Mouse (Mus musculus): ENCODE data around the gene F3.

F3 gene

GRCm38 (mm10) chr3:121706087-121706486 lies 17.2 kb upstream of the F3 start:
- no peak for DNase-seq (ENCODE audit: extremely low read depth, low read depth, low spot score)

- no peak for DNase-seq (ENCODE audit: extremely low read depth, low read depth, low spot score)
These were observed 16.2 kb upstream of the F3 start for GRCm38 (mm10) chr3:121707106-121707505.

- DNase-seq (ENCODE audit: extremely low read depth, low read depth, low spot score), result no peak
These were observed 12.3 kb upstream of the F3 start for GRCm38 (mm10) chr3:121710894-121711531.

GRCm38 (mm10) chr3:121712222-121712621 lies 11.1 kb upstream of the F3 start:
- DNase-seq (ENCODE audit: extremely low read depth, low read depth, low spot score), result no peak

- no peak for DNase-seq (ENCODE audit: extremely low read depth, low read depth, low spot score)
These were observed 10.1 kb upstream of the F3 start for GRCm38 (mm10) chr3:121713151-121713701.

GRCm38 (mm10) chr3:121713816-121714215 lies 9.5 kb upstream of the F3 start:
- no peak for DNase-seq (ENCODE audit: extremely low read depth, low read depth, low spot score)

- DNase-seq (ENCODE audit: extremely low read depth, low read depth, low spot score), result no peak
These were observed 8.9 kb upstream of the F3 start for GRCm38 (mm10) chr3:121714461-121714860.

- no peak for DNase-seq (ENCODE audit: extremely low read depth, low read depth, low spot score)
These were observed 8.0 kb upstream of the F3 start for GRCm38 (mm10) chr3:121715336-121715735.

- no peak for DNase-seq (ENCODE audit: extremely low read depth, low read depth, low spot score)
These were observed 7.4 kb upstream of the F3 start for GRCm38 (mm10) chr3:121715741-121716459.

GRCm38 (mm10) chr3:121716480-121716879 lies 6.9 kb upstream of the F3 start:
- no peak for DNase-seq (ENCODE audit: extremely low read depth, low read depth, low spot score)

- no peak for DNase-seq (ENCODE audit: extremely low read depth, low read depth, low spot score)
These were observed 4.7 kb upstream of the F3 start for GRCm38 (mm10) chr3:121718679-121719078.

GRCm38 (mm10) chr3:121719701-121720100 lies 3.6 kb upstream of the F3 start:
- DNase-seq (ENCODE audit: extremely low read depth, low read depth, low spot score), result no peak

- DNase-seq (ENCODE audit: extremely low read depth, low read depth, low spot score), result no peak
These were observed 2.3 kb upstream of the F3 start for GRCm38 (mm10) chr3:121720801-121721690.

GRCm38 (mm10) chr3:121721691-121722070 lies 1.7 kb upstream of the F3 start:
- no peak for DNase-seq (ENCODE audit: extremely low read depth, low read depth, low spot score)

GRCm38 (mm10) chr3:121723968-121724524 lies 709 bp downstream of the F3 start:
- no peak for DNase-seq (ENCODE audit: extremely low read depth, low read depth, low spot score)

- DNase-seq (ENCODE audit: extremely low read depth, low read depth, low spot score), result no peak
These were observed 1.2 kb downstream of the F3 start for GRCm38 (mm10) chr3:121724553-121724952.

GRCm38 (mm10) chr3:121725651-121726050 lies 2.3 kb downstream of the F3 start:
- DNase-seq (ENCODE audit: extremely low read depth, low read depth, low spot score), result no peak

- DNase-seq (ENCODE audit: extremely low read depth, low read depth, low spot score), result no peak
These were observed 6.3 kb downstream of the F3 start for GRCm38 (mm10) chr3:121729678-121730077.

GRCm38 (mm10) chr3:121735542-121735941 lies 12.2 kb downstream of the F3 start:
- DNase-seq (ENCODE audit: extremely low read depth, low read depth, low spot score), result no peak

- no peak for DNase-seq (ENCODE audit: extremely low read depth, low read depth, low spot score)
These were observed 12.8 kb downstream of the F3 start for GRCm38 (mm10) chr3:121736025-121736744.
